In the genomic region with DNA sequence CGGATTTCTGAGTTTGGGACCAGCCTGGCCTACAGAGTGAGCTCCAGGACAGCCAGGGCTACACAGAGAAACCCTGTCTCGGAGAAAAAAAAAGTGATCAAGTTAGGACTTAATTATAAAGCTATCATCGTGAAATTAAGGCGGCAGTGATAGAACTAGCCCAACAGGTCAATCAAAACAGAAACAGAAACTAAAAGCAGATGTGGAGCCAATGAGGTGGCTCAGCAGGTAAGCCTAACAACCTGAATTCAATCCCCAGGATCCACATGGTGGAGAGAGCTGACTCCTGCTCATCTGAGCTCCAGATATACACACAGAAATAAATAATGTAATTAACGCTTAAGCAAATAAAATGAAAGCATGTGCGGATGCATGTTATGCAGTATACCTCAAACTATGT, we compare ENCODE assay signal across 11 mouse cellular contexts.
"Had no signal": no experiment of that assay in that cellular context is flagged by ENCODE, and none has a peak within 500 bp of the region (broad histone marks: within the 10 kb centered on the region; RNA-seq: fewer than 3 reads in every experiment).

No protein-coding gene starts in this region.

- H3K36me3 ChIP-seq: midbrain, embryonic 12.5 days; stomach, embryonic 15.5 days had no signal

- H3K4me1 ChIP-seq: limb, embryonic 15.5 days; stomach, embryonic 15.5 days had no signal

- H3K4me3 ChIP-seq: left cerebral cortex, adult 2 months; limb, embryonic 15.5 days; midbrain, embryonic 12.5 days; stomach, embryonic 15.5 days had no signal

- DNase-seq: kidney, adult 8-10 months; kidney, postnatal 25 days; lung, adult 18-20 months; right cerebral cortex, postnatal 14 days; thymus, adult 2 months; thymus, postnatal 25 days had no signal

- H3K27ac ChIP-seq: left cerebral cortex, adult 2 months; limb, embryonic 15.5 days; liver, embryonic 14.5 days; midbrain, embryonic 12.5 days; stomach, embryonic 15.5 days had no signal

- H3K9me3 ChIP-seq: limb, embryonic 15.5 days; midbrain, embryonic 12.5 days; stomach, embryonic 15.5 days had no signal
